Mouse (Mus musculus) heart, postnatal 0 days (tissue): ENCODE measurements around the gene Syne2.

Source experiments
- CTCF ChIP-seq: IDR thresholded peaks from 2 replicates; pipeline ENCODE4 v1.5.1; 2016; ENCODE audit warnings: antibody characterized with exemption, control low read depth, low read depth
- EP300 ChIP-seq: IDR thresholded peaks from 2 replicates; pipeline ENCODE4 v1.6.1; 2016; ENCODE audit warnings: antibody characterized with exemption, low read depth

DNA sequence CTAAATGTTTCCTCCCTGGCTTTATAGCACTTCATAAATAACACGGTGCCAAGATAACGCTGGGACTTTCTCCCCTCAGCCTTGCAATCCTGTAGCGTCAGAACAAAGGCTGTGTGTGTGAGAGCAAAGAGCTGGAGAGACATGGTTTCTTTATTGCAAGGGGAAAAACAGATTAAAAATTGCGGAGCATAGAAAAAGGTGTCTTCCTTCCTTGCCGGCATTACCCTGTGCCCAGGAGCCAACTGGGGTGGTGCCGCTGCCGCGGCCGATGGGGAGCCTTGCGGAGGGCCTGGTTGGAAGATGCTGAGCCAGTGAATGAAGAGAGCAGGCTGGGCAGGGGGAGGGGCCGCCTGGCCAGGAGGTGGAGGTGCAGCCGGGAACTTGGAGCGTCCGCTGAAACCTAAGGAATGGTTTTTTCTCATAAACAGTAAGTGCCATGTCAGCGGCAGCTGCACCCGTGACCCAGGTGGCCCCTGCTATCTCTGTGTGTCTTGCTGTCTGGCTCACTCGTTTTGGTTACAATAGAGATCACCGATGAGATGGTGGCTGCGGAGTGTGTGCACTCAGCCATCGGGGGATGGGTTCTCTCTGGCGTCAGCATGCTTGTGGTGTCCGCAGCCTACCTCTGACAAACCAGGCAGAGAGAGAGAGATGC is 263.8 kb downstream of the Syne2 start:
- no peak for TF ChIP-seq CTCF
- TF ChIP-seq EP300 = no peak
